Mouse (Mus musculus) hindbrain, embryonic 16.5 days (tissue): Measurements from ENCODE around the gene Slc26a6. TPM values are rescaled to one million over a fixed set of nuclear protein-coding genes. Genes with fewer than 3 reads are reported as not detected.

Experiments
- ATAC-seq: fragments of 200-750 bp; cut with Nextera tagmentation; 2 replicates; pipeline ENCODE4 v1.8.0; 2017; ENCODE audit warnings: moderate TSS enrichment, moderate library complexity
- H3K27ac ChIP-seq: fragments of 300-500 bp; sonication (generic); 2 replicates; pipeline ENCODE4 v1.5.1; 2014; ENCODE audit warnings: low read depth, mild to moderate bottlenecking, control low read depth, low read length, moderate library complexity
- H3K27me3 ChIP-seq: fragments of 300-500 bp; sonication (generic); replicated peaks from 2 replicates; pipeline ENCODE4 v1.6.1; 2014; ENCODE audit warnings: low read length; ENCODE audit not compliant: control insufficient read depth, insufficient read depth
- H3K36me3 ChIP-seq: fragments of 300-500 bp; sonication (generic); 2 replicates; pipeline ENCODE4 v1.6.1; 2014; ENCODE audit warnings: mild to moderate bottlenecking, low read length, moderate library complexity, mixed read lengths; ENCODE audit not compliant: control insufficient read depth, insufficient read depth
- H3K4me1 ChIP-seq: fragments of 300-500 bp; sonication (generic); 2 replicates; pipeline ENCODE4 v1.6.1; 2014; ENCODE audit warnings: low read depth, low read length; ENCODE audit not compliant: control insufficient read depth, insufficient read depth
- H3K4me2 ChIP-seq: fragments of 300-500 bp; sonication (generic); 2 replicates; pipeline ENCODE4 v1.6.1; 2014; ENCODE audit warnings: mild to moderate bottlenecking, low read length, control low read depth, moderate library complexity
- H3K4me3 ChIP-seq: fragments of 300-500 bp; sonication (generic); 2 replicates; pipeline ENCODE4 v1.5.1; 2014; ENCODE audit warnings: mild to moderate bottlenecking, low read length, control low read depth, moderate library complexity
- H3K9ac ChIP-seq: fragments of 300-500 bp; sonication (generic); 2 replicates; pipeline ENCODE4 v1.6.1; 2014; ENCODE audit warnings: low read depth, mild to moderate bottlenecking, control low read depth, low read length, moderate library complexity
- H3K9me3 ChIP-seq: fragments of 300-500 bp; sonication (generic); 2 replicates; pipeline ENCODE4 v1.6.1; 2014; ENCODE audit warnings: mild to moderate bottlenecking, low read length, moderate library complexity; ENCODE audit not compliant: control insufficient read depth
- WGBS: fragments of 180-500 bp; shearing (Covaris S2); extraction: QIAGEN DNeasy Blood & Tissue Kit; methylation state at CpG from one replicate; pipeline ENCODE4 v1.1.7; 2014; 5-methylcytosine and 5-hydroxymethylcytosine counted together
- polyA plus RNA-seq: library from polyadenylated mRNA; unstranded; fragments of >200 nt; fragmentation: Nextera tagmentation; extraction: Ambion mirVana; gene quantifications from 2 replicates; pipeline ENCODE4 v1.2.1, GENCODE M21; 2015

Slc26a6 gene
- polyA plus RNA-seq, 1 experiment from 2014 or later = 22.2 TPM

DNA sequence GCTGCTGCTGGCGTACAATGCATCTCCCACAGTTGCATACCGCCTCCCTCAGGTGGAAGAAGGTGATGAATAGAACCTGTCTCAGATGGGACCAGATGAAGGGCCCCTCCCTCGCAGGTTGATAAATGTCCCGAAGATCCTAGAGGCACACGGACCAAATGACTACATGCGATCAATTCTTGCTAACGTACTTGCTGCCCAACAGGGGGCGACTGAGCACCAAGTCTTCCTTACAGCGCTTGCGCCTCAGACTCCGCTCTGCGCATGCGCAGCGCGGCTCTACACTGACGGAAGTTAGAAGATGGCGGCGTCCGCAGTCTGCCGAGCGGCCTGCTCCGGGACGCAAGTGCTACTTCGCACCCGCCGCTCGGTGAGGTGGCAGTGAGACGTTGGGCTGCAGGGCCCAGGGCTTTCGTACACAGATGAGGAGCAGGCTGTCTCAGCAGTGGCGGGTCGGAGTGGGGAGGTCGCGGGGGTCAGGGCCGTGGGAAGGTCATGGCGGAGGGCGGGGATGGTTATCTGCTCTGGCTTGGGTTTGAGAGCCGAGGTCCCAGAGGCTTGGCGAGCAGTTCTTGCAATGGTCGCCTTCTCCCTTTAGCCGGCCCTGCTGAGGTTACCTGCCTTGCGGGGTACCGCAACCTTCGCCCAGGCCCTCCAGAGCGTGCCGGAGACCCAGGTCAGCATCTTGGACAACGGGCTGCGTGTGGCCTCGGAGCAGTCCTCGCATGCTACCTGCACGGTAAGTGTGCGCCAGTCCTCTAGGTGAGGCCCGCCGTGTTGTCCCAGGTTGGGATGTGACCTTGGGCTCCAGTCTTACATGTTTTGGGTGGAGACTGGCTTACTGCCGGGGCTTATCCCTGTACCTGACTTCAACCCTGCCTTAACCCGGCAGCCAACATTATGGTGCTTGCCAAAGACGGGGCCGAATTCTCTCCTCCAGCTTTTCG, 83.6 kb downstream of the Slc26a6 start, which contains the start of gene Uqcrc1:
Gene Uqcrc1 (plus strand): TSS at position 216 of the 947 bp plus-strand sequence.
- H3K9me3 ChIP-seq = no peaks in the 10 kb centered on the region
- WGBS = 1% methylated on average over 58 of the region's 58 CpGs
- H3K4me3 ChIP-seq = peak within 1 kb of the TSS; percentile 83
- H3K9ac ChIP-seq = peak within 1 kb of the TSS; percentile 83
- ATAC-seq = peak; percentile 93
- peaks cover 12% of the 10 kb centered on the region for H3K36me3 ChIP-seq
- peak within 1 kb of the TSS; percentile 72 for H3K27ac ChIP-seq
- peaks cover 6% of the 10 kb centered on the region for H3K4me1 ChIP-seq
- H3K4me2 ChIP-seq = peak within 1 kb of the TSS; percentile 75
- H3K27me3 ChIP-seq = no peaks in the 10 kb centered on the region

- 84% methylated on average over 9 of the region's 9 CpGs for WGBS
- no peak overlapping the region for H3K4me2 ChIP-seq
- ATAC-seq = no peak
Measured at GRCm38 (mm10) chr9:108945111-108945510, 92.0 kb downstream of the Slc26a6 start.

GRCm38 (mm10) chr9:108945608-108946007, 92.5 kb downstream of the Slc26a6 start:
- Histone ChIP-seq H3K27me3 (no peaks in the 10 kb centered on the region), H3K4me1 (no peaks in the 10 kb centered on the region), H3K27ac (no peak overlapping the region), H3K4me3 (no peak overlapping the region), H3K9ac (no peak overlapping the region), H3K9me3 (no peaks in the 10 kb centered on the region), H3K36me3 (peaks cover 68% of the 10 kb centered on the region), H3K4me2 (no peak overlapping the region)
- WGBS = 90% methylated on average over 5 of the region's 5 CpGs
- no peak for ATAC-seq

More at GRCm38 (mm10) chr9:108945111-108945510, 92.0 kb downstream of the Slc26a6 start:
- Histone ChIP-seq H3K9me3 (no peaks in the 10 kb centered on the region), H3K36me3 (peaks cover 67% of the 10 kb centered on the region), H3K4me3 (no peak overlapping the region), H3K4me1 (no peaks in the 10 kb centered on the region), H3K9ac (no peak overlapping the region), H3K27me3 (no peaks in the 10 kb centered on the region), H3K27ac (no peak overlapping the region)

DNA sequence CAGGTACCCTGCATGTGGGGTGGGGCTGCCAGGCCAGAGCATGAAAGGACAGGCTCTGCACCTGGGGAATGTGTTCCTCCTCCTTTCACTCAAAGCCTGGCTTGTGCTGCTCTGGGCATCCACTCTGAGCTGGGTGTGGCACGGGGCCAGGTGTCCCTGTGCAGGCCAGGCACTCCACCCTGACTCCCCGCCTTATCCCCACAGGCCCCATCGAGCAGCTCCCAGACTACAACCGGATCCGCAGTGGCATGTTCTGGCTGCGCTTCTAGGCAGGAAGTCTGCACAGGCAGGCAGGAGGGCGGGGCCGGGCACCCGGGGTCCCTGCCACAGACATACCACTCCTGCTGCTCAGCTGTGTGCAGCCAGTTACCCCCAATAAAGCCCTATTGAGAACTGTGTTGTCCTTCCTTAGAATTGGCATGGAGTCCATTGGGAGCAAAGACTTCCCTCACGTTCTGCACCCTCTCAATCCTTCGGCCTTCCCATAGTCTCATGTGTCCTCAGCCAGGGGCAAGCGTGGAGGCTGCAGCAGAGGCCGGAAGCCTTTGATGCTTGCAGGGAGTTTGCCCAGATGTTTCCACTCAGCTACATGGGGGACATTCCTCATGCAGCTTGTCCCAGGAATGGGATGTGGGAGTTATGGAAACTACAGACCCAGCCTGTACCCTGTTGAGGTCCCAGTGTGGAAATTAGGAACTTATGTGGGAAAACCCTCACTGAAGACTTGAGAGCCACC, 96.3 kb downstream of the Slc26a6 start:
- Histone ChIP-seq H3K4me2 (no peak overlapping the region), H3K27ac (no peak overlapping the region; the same call in 1 of the 2 replicates), H3K4me1 (no peaks in the 10 kb centered on the region), H3K9ac (no peak overlapping the region), H3K9me3 (no peaks in the 10 kb centered on the region), H3K4me3 (no peak overlapping the region), H3K27me3 (peaks cover 4% of the 10 kb centered on the region; the same call in 1 of the 2 replicates), H3K36me3 (peaks cover 48% of the 10 kb centered on the region)
- 84% methylated on average over 13 of the region's 13 CpGs for WGBS
- ATAC-seq = no peak

- no peak overlapping the region for H3K4me3 ChIP-seq
- no peak overlapping the region for H3K4me2 ChIP-seq
- peaks cover 4% of the 10 kb centered on the region; the same call in 1 of the 2 replicates for H3K27me3 ChIP-seq
- ATAC-seq = no peak
- no peaks in the 10 kb centered on the region for H3K9me3 ChIP-seq
- H3K9ac ChIP-seq = no peak overlapping the region
- 89% methylated on average over 9 of the region's 9 CpGs for WGBS
- no peak overlapping the region for H3K27ac ChIP-seq
- no peaks in the 10 kb centered on the region for H3K4me1 ChIP-seq
- peaks cover 41% of the 10 kb centered on the region for H3K36me3 ChIP-seq
Measured at GRCm38 (mm10) chr9:108949967-108950728, 97.1 kb downstream of the Slc26a6 start.

- no peak within 1 kb of the TSS for H3K4me3 ChIP-seq
- peaks cover 4% of the 10 kb centered on the region; the same call in 1 of the 2 replicates for H3K27me3 ChIP-seq
- 7% methylated on average over 15 of the region's 15 CpGs for WGBS
- no peaks in the 10 kb centered on the region for H3K4me1 ChIP-seq
- H3K36me3 ChIP-seq = peaks cover 23% of the 10 kb centered on the region
- no peak within 1 kb of the TSS for H3K4me2 ChIP-seq
- H3K27ac ChIP-seq = no peak within 1 kb of the TSS
- no peak for ATAC-seq
- H3K9me3 ChIP-seq = no peaks in the 10 kb centered on the region
- H3K9ac ChIP-seq = no peak within 1 kb of the TSS
Measured at GRCm38 (mm10) chr9:108953081-108953636, 100.1 kb downstream of the Slc26a6 start, which contains the start of gene Col7a1. Gene Col7a1 (plus strand): TSS chr9:108953586.

DNA sequence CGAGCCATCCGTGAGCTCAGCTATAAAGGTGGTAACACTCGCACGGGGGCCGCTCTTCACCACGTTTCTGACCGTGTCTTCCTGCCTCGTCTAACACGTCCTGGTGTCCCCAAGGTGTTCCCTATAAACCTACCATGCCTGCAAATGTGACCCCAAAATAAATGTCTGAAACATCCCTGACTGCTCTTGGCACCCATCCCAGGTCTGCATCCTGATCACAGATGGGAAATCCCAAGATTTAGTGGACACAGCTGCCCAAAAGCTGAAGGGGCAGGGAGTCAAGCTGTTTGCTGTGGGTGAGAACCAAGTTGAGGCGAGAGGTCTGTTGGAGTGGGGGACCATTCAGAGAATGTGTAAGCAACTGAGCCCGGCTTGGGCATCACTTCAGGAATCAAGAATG, 102.2 kb downstream of the Slc26a6 start:
- 83% methylated on average over 11 of the region's 11 CpGs for WGBS
- no peak overlapping the region for H3K9ac ChIP-seq
- peaks cover 4% of the 10 kb centered on the region; the same call in 1 of the 2 replicates for H3K27me3 ChIP-seq

GRCm38 (mm10) chr9:108955846-108956245, 102.8 kb downstream of the Slc26a6 start:
- no peaks in the 10 kb centered on the region for H3K36me3 ChIP-seq
- no peak overlapping the region for H3K4me2 ChIP-seq
- no peak overlapping the region for H3K4me3 ChIP-seq
- H3K4me1 ChIP-seq = no peaks in the 10 kb centered on the region
- no peaks in the 10 kb centered on the region for H3K9me3 ChIP-seq
- H3K27ac ChIP-seq = no peak overlapping the region
- ATAC-seq = no peak
- peaks cover 4% of the 10 kb centered on the region; the same call in 1 of the 2 replicates for H3K27me3 ChIP-seq
- H3K9ac ChIP-seq = no peak overlapping the region
- 84% methylated on average over 11 of the region's 11 CpGs for WGBS

More for the DNA sequence above, 102.2 kb downstream of the Slc26a6 start:
- Histone ChIP-seq H3K9me3 (no peaks in the 10 kb centered on the region), H3K4me2 (no peak overlapping the region), H3K4me1 (no peaks in the 10 kb centered on the region), H3K36me3 (peaks cover 2% of the 10 kb centered on the region), H3K4me3 (no peak overlapping the region), H3K27ac (no peak overlapping the region)
- ATAC-seq = no peak
